Mouse (Mus musculus): ENCODE data around the gene Clec12a.
"Not testable (repeated sequence)": the region's sequence is repeated elsewhere in the genome, so short reads cannot be mapped to it uniquely, and the experiment has no call there.

DNA sequence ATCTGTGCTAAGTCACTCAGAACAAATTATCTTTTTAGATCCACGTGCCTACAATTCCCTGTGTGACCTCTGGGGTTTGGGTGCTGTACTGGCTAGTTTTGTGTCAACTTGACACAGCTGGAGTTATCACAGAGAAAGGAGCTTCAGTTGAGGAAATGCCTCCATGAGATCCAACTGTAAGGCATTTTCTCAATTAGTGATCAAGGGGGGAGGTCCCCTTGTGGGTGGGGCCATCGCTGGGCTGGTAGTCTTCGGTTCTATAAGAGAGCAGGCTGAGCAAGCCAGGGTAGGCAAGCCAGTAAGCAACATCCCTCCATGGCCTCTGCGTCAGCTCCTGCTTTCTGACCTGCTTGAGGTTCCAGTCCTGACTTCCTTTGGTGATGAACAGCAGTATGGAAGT lies at the start of gene Clec12a:
- TF ChIP-seq CTCF (IDR thresholded peaks at IDR 0.05; ENCODE audit: extremely low read depth, insufficient read length, insufficient replicate concordance, low read depth, low read length); POLR2A (IDR thresholded peaks at IDR 0.05; ENCODE audit: low read depth, low read length): not testable (repeated sequence)

Measured in small intestine, adult 2 months (tissue).